Mouse (Mus musculus) adrenal gland (tissue): ENCODE measurements at regions not wholly inside any gene's neighbourhood (a gene's known extent, or its start where the extent isn't known, plus 50 kb on each side); places are given as distances from the start of the nearest gene placed in this dataset.

ENCODE experiments used
- intact Hi-C: fragments of 180-260 bp; cut with DNase I; formaldehyde crosslinking; loops from one replicate; pipeline ENCODE4 v1.15.1; 2025

DNA sequence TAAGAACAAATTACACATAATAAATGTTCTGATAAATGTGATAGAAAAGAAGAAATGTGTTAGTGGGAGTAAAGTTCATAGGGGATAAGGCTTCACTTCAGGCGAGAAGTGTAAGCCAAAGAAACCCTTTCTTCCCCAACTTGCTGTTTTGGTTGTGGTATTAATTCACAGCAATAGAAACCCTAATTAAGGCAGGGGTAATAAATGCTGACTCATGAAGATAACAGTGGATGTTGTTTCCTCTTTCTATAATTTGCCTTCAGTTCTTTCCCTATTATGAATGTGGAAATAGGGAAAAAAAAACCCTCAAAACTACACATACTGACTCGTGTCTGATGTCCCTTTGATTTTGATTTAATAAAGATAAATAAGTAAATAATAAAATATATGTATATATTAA lies 104.8 kb upstream of the Ccn2 start:
- intact Hi-C loops, result no loop called here

DNA sequence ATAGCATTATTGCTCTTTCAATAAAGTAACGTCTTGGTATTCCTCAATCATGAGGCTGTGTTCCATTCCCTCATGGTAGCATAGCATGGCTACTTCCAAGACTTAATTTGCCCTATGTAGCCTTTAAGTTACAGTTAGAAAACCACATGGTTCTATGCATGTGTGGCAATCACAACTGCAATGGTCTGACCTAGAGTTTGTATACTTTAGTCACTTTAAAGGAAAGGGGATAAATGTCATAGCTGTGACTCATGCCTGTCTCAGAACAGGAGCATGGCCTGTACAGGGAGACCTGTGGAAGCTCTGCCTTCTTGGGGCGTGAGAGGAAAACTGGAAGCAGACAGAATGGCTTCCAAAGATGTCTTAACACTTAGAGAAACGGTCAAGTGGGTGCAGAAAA lies 103.4 kb upstream of the Ccn2 start:
- intact Hi-C loops, result no loop called here

DNA sequence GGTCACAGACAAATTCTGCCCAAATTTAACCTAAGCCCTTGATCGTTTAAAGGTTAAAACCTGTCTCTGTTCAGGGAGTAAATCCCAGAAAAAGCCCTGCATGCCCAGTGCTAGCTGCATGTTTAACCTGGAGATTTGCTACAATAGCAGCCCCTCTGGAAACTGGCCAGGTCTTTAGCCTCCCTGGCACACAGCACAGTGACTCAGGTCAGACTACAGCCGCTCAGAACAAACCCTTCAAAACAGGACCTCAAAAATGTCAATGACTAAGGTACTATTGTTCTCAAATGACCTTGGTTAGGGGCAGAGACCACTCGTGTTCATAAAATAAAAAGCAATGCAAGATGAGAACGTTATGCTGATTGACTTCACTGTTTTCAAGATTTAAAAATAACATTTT lies 101.8 kb upstream of the Ccn2 start:
- intact Hi-C loops, result no loop called here

DNA sequence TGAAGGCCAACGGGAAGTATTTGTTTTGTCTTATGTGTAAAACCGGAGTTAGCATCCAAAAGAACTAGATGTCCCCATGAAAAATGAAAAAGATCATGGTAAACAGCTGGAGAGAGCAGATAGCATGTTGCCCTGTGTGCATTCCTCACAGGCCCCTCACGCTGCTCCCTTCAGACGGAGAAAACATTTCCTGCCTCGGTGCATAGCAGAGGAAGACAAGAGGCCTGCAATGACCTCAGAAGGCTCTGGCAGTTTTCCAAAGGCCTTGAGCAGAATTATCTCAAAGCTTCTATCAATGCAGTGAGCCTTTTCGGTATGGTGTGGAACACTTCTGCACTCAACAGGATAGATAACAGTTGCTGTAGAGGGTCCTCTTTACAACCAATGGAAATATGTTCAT lies 101.3 kb upstream of the Ccn2 start:
- intact Hi-C loops, result no loop called here

DNA sequence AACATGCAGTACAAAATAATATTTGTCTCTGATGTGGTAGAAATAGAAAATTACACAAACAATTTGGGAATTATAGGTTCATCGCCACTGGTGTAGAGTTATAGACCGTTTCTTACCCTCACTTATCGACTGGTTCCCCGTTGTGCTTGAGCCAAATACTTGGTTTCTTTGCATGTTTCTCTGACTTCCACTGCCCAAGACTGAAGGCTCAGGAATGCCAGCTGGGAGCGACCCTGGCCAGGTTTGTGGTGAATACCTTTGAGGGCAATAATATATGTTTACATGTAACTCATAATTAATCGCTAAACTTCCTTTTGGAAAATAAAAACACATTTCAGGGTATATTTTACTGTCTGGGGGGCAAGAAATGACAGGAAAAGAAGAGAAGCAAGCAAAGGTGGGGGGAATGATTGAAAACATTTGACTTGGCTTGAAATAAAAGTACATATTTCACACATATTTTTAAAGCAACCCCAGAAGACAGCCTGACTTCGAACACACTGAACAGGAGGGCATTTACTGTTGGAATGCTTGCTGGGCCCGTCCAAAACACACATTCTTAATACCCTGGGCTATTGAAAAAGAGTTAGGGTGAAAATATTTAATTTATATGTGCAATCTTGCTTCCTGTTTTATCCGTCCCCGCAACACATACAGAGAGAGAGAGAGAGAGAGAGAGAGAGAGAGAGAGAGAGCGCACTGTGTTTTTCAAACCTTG lies 75.3 kb upstream of the Ccn2 start:
- intact Hi-C loops, result no loop called here

DNA sequence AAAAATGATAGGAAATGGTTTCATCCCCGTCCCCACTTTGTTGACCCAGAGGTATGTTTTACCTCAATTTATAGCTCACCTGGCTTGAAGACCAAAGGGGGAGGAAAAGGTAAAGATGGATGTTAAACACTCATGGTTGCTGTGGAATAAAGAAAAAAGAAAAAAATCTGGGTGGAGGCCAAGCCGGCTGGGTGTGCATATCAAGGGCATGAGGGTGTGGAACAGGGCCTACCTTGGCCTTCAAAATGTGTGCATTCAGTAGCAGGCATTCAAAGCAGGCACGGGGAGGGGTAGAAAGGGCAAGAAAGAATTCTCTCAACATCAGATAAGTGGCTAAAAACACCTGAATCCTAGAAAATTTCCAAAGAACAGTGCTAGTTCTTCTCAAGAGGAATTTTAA lies 74.7 kb upstream of the Ccn2 start:
- intact Hi-C loops, result no loop called here

DNA sequence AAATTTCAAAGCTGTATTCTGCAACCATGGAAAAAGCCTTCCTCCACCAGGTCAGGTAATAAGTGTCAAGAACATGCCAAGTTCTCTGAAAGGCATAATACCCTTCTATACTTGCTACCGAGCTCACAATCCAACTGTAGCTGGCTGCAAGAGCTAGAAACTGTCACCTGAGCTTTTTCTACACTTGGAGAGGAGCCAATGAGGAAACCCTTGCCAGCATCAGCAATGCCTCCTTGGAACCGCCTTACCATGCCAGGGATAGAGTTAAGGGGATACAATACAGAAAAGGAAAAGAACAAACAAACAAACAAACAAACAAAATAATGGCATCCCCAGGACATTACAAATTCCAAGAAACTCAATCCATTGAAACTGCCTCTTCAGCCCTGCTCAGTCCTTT lies 62.5 kb upstream of the Ccn2 start:
- intact Hi-C loops, result no loop called here

DNA sequence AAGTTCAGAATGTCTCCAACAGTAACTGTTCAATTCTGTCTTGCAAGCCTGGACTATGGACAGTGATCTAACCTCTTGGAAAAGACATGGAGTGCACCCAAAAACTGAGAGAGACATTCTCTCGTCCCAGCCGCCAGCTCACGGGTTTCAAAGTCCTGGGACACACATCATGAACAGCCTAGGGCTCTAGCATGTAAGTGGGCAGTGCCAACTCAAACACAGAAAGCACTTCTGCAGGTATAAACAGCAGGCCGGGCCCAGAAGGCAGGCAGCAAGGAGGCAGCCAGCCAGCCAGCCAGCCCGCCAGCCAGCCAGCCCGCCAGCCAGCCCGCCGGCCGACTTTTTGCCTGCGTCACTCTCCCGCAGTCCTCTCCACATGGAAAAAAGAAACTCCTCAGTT lies 60.3 kb upstream of the Ccn2 start:
- intact Hi-C loops, result no loop called here

DNA sequence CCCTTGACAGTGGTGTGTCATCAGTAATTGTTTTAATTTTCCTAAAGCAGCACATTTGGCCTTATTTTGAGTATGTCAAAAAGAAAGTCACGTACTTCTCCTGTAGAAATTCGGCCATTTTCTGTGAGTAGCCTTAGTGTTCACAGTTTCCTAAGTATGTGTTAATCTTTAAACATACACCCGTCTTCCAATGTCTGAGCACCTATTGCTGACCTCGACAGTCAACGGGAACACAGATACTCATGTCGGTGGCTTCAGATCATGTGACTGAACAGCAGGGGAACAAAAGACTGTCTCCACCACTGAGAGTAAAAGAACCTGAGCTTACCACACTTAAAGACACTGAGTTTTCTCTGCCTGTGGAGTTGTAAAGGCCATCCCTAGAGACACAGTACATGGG lies 59.8 kb upstream of the Ccn2 start:
- intact Hi-C loops, result no loop called here

DNA sequence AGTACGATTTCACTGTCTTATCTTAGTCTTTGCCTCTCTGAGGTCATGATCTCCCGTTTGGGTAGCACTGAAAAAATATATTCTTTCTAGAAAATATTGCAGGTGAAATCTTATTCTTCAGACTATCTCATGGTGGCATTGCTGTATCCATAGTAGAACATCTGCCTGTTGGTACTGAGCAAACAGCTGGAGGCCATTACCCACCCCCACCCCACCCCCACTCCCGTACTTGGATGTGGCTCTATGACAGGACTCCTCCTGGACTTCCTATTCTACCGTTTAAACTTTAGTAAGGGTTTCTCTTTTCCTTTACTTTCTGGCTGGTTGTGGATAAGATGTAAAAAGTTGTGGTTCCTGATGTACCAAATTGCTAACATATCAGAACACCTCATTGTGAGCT lies 53.3 kb upstream of the Ccn2 start:
- intact Hi-C loops, result no loop called here
